Mouse (Mus musculus) testis, adult 2 months (tissue): ENCODE results near the gene Zfp280b.

Experiments used
- CTCF ChIP-seq: fragments of 200-500 bp; IDR thresholded peaks from 2 replicates; pipeline ENCODE4 v1.5.1; 2012; ENCODE audit warnings: low read depth, mild to moderate bottlenecking, inconsistent platforms, low read length, moderate library complexity; ENCODE audit not compliant: control insufficient read depth, insufficient read depth, insufficient replicate concordance
- POLR2A ChIP-seq: fragments of 200-500 bp; IDR thresholded peaks from 2 replicates; pipeline ENCODE4 v1.6.1; 2012; ENCODE audit warnings: low read depth, mild to moderate bottlenecking, inconsistent platforms, low read length, moderate library complexity; ENCODE audit not compliant: control insufficient read depth

DNA sequence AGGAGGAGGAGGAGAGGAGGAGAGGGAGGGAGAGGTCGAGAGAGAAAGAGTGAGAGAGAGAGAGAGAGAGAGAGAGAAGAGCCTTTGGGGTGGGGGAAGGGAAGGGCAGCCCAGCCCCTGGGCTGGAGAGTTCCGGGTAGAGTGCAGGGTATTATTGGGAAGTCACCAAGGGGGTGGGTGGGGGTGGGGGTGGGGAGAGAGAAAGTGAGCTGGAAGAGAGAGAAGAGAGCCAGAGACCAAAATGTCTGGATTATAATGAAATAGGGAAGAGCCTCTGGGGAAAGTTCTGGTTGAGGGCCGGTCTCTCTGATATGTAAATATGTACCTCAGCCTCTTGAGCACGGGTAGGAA is 4.5 kb upstream of the Zfp280b start:
- no peak for TF ChIP-seq POLR2A
- no peak for TF ChIP-seq CTCF
